Mouse (Mus musculus) layer of hippocampus, postnatal 14 days (tissue): ENCODE data around the gene S1pr4. TPM values are rescaled to one million over a fixed set of nuclear protein-coding genes. Genes with fewer than 3 reads are reported as not detected.

Experiments
- DNase-seq, 2 experiments: peaks; one replicate each; pipeline ENCODE4 v3.0.0; 2021 to 2022; ENCODE audit warnings: low spot score in 2 of 2, mixed read lengths in 1 of 2
- total RNA-seq, 2 experiments: library from RNA; stranded (reverse); gene quantifications; 2 replicates each; pipeline ENCODE4 v1.2.3; 2021

S1pr4 gene
- total RNA-seq, 2 experiments from 2014 or later, result 0.39 to 0.57 TPM

DNA sequence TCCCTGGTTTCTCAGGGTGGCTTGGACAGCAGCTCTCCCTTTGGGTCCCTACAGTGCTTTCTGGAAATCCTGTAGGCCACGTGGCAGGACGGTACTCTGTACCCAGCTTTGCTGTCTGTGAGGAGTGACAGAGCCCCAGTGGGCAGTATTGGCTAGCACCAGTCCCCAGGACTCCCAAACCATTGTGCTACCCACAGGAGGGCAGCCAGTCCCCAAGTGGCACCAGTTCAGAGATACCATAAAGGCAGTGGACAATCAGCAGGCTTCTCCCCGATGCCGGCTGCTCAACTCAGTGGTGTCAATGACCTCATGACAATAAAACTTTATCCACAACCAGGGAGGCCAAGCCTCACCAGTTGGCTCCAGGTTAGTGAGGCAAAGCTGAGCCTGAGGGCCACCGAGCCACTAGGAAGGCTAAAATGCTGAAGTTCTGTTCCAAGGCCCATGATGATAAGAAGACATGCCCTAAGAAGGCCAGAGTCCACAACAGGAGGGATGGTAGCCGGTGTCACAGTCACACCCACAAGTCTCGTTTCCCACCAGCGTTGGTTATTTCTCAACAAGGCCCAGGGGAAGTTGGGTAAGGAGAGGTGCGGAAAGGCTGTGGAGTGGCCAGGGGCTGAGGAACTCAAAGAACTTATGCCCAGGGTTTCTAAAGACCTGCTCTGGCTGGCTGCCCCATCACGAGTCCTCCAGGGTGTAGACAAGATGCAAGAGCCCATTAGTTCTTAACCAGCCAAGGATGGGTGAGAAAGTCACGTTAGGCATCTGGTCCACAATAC, 5.5 kb downstream of the S1pr4 start:
- DNase-seq, result no peak

DNA sequence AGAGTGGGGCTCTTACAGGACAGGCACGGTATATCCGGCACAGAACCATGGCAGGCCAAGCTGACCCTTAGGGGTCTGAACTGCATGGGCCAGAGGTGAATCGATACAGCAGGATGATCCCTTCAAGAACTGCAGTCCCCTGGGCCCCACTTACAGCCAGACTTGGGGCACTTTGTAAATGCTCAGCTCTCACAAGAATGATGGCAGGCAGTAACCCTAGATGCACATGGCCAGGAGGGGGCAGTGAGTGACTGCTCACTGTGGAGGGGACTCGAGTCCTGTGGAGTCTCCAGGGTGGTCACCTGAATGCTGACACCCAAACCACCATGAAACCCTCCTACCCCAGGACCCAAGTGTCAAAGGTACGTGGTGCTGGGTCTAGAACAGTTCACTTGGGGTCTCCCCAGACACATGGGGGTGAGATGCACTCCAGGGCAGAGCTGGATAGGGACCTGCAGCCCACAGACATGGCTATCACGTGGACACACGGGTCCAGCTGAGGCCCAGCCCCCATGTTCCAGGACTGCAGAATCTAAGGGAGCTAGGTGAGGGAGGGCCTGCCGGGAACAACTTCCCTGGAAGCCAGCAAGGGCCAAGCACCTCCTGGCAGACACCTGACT, 6.2 kb downstream of the S1pr4 start:
- DNase-seq, result no peak

DNA sequence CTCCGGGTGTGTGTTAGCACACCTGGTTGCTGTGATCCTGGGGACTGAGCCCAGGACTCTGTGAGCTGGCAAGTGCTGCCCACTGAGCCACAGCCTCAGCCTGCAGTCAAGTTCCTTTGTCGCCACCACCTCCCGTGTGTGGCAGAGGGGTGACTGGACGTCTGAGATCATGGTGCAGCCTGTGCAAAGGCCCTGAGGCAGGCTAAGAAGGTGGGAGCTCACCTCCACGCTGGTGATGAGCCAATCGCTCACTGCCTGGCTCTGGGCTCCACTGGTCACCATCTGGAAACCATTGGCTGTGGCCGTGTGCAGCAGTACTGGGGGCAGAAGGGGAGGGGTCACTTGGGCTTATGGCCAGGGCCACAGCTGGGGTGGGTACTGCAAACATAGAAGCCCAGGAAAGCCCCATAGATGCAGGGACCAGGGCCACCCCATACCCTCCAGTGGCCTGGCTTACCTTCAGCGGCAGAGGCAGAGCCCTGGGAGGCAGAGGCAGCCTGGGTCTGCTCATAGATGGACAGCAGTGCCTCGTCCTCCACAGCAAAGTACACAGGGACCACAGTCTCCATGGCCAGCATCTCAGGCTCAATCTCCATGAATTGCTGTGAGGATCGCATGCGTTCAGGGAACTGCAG, 7.2 kb downstream of the S1pr4 start:
- no peak for DNase-seq

- DNase-seq, result no peak
Measured at GRCm38 (mm10) chr10:81491018-81491417, 8.9 kb downstream of the S1pr4 start.

DNA sequence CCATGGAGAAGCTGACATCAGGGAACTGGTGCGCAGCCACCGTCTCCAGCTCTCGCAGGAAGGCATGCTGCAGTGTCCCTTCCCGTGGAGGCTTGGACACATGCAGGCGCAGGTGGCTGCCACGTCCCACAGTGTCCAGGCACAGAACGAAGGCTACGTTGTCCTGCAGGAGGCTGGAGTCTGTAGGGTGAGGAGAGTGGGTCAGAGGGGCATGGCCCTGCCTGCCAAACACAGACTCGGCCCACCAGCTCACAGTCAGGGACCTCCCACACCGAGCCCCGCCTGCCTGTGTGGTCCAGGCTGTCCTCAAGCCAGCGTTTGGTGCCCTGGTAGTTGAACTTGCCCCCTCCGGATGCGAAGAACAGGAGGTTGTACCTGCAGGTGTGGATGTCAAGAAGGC, 10.0 kb downstream of the S1pr4 start:
- no peak for DNase-seq

DNA sequence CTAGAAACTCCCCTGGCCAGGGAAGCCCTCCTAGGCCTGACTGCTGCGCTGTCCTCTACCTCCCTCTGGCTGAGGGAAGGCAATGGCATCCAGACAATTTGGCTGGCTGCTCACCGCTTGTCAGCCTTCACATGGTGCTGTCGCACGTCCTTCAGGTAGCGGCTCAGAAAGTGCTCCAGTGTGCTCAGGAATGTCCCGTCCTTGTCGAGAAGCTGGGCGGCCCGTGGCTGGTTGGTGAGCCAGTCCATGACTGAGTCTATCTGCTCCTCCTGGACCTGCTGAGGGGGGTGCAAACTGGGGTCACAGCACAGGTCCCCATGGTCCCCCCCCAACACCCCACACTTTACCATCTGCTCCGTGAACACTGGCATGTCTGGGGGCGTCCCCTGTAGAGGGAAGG, 11.9 kb downstream of the S1pr4 start:
- no peak for DNase-seq

GRCm38 (mm10) chr10:81486496-81486895, 13.4 kb downstream of the S1pr4 start:
- no peak for DNase-seq

- DNase-seq, result no peak
Measured at GRCm38 (mm10) chr10:81485479-81486018, 14.4 kb downstream of the S1pr4 start.

DNA sequence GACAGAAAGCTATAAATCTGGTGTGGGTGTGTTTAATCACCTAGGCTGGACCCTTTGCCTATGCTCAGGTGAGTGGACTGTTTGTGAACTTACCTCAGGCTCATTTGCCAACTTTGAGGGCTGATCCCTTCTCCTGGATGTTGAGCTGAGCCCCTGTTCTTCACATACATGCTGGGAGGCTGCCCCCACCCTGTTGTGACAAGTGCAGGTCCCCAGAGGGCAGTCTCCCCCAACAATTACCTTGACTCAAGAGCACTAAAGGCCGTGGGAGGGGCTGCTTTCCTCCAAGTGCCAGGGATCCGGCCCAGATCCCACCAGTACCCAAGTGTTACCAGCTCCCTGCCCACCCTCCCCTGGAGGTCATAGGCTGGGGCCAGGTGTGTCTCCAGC, 14.9 kb downstream of the S1pr4 start:
- DNase-seq, result no peak

DNA sequence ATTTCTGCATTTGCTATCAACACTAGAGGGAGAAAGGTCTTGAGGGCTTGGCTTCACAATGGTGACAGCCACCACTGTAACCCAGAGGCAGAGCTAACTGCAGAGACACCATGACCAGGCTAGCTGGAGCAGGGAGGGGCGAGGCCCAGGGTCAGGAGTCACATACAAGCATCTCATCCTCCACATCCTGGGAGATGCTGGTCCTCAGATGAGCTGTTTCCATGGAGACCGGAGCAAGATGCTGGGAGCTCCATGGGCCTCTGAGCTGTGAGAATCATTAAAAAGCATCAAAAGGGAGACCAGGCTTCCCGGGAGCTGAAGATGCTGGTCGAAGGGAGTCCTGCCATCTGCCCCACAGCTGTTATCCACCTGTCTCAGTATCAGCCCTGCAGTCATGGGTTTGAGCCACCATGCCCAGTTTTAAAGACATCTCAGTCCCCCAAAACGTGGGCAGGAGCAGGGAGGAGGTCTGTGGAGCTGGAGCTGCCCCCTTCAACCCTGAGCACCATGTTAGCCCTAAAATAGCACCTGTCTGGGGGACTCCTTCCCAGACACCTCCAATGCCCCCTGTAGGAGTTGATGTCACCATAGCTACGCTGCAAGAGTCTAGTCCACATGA, 15.4 kb downstream of the S1pr4 start:
- DNase-seq, result no peak

- no peak for DNase-seq
Measured at GRCm38 (mm10) chr10:81483983-81484382, 15.9 kb downstream of the S1pr4 start.

DNA sequence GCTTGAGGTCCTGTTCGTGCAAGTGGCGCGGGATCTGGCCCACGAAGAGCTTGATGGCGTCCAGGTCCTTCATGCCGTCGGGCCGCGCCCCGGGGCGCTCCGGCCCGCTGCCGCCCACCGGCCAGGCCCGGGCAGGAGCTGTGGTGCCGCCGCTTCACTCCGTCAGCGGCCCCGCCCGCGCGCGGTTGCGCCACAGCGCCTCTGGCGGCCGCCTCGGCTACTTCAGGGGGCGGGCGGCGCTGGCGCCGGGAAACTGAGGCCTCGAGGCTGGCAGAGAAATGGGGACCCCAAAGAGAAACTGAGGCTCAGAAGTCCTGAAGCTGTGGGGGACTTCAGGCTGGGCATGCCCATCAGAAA, 17.4 kb downstream of the S1pr4 start, which contains the start of gene Celf5:
Gene Celf5 (minus strand): TSS at position 177 of the 357 bp plus-strand sequence.
- DNase-seq, result peak; percentile 70 to 74

DNA sequence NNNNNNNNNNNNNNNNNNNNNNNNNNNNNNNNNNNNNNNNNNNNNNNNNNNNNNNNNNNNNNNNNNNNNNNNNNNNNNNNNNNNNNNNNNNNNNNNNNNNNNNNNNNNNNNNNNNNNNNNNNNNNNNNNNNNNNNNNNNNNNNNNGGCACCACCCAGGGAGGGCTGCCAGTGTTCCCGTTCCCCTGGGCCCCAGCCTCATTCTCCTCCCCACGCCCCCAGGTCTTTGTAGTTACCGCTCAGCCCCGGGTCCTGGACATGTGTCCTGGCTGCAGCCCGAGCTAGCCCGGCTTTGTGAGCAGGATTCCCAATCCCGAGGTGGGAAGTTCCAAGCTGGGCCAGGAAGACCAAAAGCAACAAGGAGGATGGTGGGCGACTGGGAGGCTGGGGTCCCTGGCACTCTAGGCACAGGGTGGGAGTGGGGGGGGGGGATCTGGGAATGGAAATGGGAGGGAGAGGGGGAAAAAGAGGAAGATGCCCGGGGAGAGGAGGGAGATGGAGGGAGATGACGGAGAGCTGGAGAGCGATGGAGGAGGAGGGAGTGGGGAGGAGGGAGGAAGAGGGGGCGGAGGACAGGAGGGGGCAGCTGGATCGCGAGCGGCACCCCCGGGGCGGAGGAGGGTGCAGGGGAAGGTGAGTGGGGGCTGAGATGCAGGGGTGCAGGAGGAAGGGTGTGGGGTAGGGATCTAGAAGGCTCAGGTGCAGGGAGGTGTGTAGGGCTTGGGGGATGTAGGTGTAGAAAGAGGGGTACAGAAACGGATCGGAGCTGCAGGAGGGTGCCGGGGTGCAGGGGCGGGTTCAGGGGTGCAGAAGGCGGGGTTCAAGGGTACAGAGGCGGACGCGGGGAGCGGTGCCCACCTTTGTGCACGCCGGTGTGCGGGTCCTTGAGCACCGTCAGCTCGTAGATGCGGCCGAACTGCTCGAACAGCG, 18.1 kb downstream of the S1pr4 start:
- no peak for DNase-seq

DNA sequence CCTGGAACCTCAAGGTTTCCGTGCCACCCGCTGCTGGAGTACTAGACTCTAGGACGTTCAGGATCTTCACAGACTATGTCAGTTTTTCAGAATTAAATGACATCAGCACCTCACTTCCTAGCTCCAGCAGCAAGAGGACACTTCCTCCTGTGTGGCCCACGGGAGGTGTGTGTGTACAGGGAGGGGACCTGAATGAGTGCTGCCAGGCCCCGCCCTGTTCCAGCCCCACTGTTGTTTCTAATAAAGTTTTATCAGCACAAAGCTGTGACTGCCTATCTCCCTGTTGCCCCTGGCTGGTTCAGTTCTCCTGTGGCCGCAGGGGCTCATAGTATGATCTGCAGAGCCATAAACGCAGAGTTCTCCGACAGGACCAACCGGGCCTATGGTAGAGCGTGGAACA, 25.5 kb downstream of the S1pr4 start:
- no peak for DNase-seq

GRCm38 (mm10) chr10:81473003-81473451, 26.9 kb downstream of the S1pr4 start:
- DNase-seq, result peak; percentile 72 to 88

GRCm38 (mm10) chr10:81472403-81473002, 27.4 kb downstream of the S1pr4 start:
- DNase-seq, result no peak

DNA sequence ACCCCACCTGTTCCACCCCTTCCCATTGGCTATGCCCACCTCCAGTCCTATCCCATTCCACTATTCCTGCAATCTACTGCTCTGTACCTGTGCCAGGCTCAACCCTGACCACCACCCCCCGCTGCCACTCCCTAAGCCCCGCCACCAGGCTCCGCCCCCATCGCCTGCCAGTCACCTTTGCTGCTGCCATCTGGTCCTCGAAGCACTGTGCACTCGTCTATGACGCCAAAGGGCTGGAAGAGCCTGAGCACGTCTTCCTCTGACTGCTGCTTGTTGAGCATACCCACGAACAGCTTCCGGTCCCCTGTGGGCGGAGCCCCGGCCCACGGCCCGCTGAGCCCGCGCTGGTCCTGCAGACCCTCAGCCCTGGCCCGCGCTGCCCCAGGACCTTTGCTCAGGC, 29.5 kb downstream of the S1pr4 start:
- no peak for DNase-seq

- DNase-seq, result no peak
Measured at GRCm38 (mm10) chr10:81469253-81469652, 30.7 kb downstream of the S1pr4 start.

DNA sequence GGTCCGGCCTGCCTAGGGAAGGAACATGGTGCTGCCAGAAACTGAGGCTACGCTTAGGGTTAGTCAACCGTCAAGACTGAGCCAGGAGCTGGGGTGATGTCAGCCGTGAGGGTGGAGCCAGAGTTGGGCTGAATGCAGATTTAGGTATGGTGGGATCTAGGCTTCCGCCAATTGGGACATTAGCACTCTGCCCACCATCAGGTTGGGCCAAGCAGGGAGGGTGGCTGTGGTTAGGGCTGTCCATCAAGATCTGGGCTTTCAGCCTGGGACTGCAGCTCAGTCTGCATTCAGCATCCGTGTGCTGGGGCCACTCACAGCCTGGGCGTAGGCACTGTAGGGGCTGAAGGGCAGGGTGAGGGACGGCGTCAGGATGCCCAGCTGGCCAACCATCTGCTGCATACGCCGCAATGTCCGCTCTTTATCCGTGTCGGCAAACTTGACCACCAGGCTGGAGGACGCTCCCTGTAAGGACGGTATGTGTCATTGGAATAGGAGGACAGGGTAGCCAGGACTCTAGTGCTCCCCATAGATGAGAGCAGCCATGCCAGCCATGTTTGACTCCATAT, 32.2 kb downstream of the S1pr4 start:
- no peak for DNase-seq

- no peak for DNase-seq
Measured at GRCm38 (mm10) chr10:81466881-81467280, 33.1 kb downstream of the S1pr4 start.
